Mouse (Mus musculus) ES-Bruce4 (cell line): ENCODE results near the gene Piga.

Experiments
- CTCF ChIP-seq: IDR thresholded peaks from one replicate; pipeline ENCODE4 v1.8.1; 2011; ENCODE audit warnings: low read depth, low read length
- EP300 ChIP-seq: IDR thresholded peaks from 2 replicates; pipeline ENCODE4 v1.6.1; 2011; ENCODE audit warnings: low read depth, low read length; ENCODE audit not compliant: insufficient read depth
- POLR2A ChIP-seq: IDR thresholded peaks from one replicate; pipeline ENCODE4 v1.8.1; 2011; ENCODE audit warnings: low read length; ENCODE audit not compliant: insufficient read depth

- TF ChIP-seq POLR2A (no peak), CTCF (no peak), EP300 (no peak)
These were observed 9.0 kb upstream of the Piga start for GRCm38 (mm10) chrX:164410562-164410961.
